Mouse (Mus musculus): ENCODE data around the gene Zfp664. TPM values are rescaled to one million over a fixed set of nuclear protein-coding genes. Genes with fewer than 3 reads are reported as not detected.

Zfp664 gene
- polyA plus RNA-seq, 1 experiment from 2014 or later: 92.7 TPM

DNA sequence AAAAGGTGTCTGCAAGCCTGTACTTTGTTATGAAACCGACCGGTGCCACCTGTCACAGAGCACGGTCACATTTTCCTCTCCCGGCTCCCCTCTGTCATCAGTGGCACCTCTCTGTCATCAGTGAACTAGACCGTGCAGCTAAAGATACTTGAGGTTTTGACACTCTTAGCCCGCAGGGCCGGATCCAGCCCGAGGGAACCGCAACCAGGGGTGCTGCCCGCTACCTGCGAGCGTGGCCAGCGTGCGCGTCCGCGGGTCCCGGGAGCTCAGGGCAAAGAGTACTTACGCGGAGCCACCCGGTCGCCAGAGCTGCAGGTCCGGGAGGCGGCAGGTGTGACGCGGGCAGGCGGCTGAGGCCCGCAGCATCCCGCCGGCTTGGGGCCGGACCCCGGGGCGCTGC, 1.0 kb upstream of the Zfp664 start:
- no peak; the same call in 1 of the 2 replicates for ATAC-seq
- H3K9ac ChIP-seq (replicated peaks; ENCODE audit: low read depth, low read length): peak overlapping the region; percentile 86
- WGBS: 0% methylated on average over 24 of the region's 33 CpGs
- no peaks in the 10 kb centered on the region for H3K27me3 ChIP-seq (replicated peaks; ENCODE audit: control insufficient read depth, insufficient read depth, low read length)
- H3K36me3 ChIP-seq (ENCODE audit: control insufficient read depth, insufficient read depth): no peaks in the 10 kb centered on the region
- H3K4me3 ChIP-seq (replicated peaks; ENCODE audit: low read length): peak overlapping the region; percentile 96
- no peaks in the 10 kb centered on the region for H3K9me3 ChIP-seq (ENCODE audit: control insufficient read depth, low read length)
- H3K4me2 ChIP-seq (ENCODE audit: low read length): peak overlapping the region; percentile 75
- peaks cover 33% of the 10 kb centered on the region for H3K4me1 ChIP-seq (replicated peaks; ENCODE audit: control insufficient read depth, insufficient read depth, low read length)
- H3K27ac ChIP-seq (ENCODE audit: low read length): peak overlapping the region; percentile 95

DNA sequence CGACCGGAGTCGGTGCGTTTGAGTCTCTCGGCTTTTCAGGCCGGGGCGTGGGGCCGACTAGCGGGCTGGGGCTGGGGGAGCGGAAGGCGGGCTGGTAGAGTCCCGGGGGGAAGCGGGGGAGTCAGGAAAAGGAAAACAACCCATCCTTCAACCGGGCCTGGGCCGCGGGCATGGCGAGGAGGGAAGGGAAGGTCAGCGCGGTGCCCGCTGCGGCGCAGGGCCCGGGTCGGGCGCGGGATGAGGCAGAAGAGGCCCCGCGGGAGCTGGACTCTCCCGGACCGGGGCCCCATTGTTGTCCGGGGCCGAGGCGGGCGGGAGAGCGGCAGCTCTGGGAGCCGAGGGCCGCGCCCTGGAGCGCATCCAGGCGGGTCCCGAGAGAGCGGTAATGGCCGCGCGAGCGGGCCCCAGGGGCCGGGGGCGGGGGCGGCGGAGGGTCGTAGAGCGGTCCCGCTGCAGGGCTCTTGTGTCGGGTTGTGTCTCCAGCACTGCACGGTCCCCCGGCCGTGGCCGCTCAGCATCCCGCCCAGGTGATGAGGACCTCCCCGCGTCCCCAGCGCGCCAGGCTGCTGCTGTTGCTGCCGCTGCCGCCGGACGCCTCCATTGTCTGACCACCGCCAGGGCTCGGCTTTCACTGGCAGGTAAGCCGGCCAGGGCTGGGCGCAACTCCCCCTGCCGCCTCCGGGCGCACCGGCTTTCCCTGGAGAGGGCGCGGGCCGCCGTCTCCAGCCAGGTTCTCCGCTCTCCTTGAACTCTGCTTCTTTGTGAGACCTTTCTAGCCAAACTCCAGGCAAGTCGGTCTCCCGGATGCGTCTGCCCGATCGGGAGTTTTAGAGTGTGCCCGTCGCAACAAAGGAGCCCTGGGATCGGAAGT, 615 bp downstream of the Zfp664 start:
- peak; percentile 54 for ATAC-seq
- no peaks in the 10 kb centered on the region for H3K9me3 ChIP-seq (ENCODE audit: control insufficient read depth, low read length)
- H3K4me1 ChIP-seq (replicated peaks; ENCODE audit: control insufficient read depth, insufficient read depth, low read length): peaks cover 40% of the 10 kb centered on the region
- peak overlapping the region; percentile 96 for H3K4me3 ChIP-seq (replicated peaks; ENCODE audit: low read length)
- no peaks in the 10 kb centered on the region for H3K36me3 ChIP-seq (ENCODE audit: control insufficient read depth, insufficient read depth)
- under 1% methylated on average over 80 of the region's 88 CpGs for WGBS
- no peaks in the 10 kb centered on the region for H3K27me3 ChIP-seq (replicated peaks; ENCODE audit: control insufficient read depth, insufficient read depth, low read length)
- H3K9ac ChIP-seq (replicated peaks; ENCODE audit: low read depth, low read length): peak overlapping the region; percentile 96
- H3K27ac ChIP-seq (ENCODE audit: low read length): peak overlapping the region; percentile 91
- H3K4me2 ChIP-seq (ENCODE audit: low read length): peak overlapping the region; percentile 88

DNA sequence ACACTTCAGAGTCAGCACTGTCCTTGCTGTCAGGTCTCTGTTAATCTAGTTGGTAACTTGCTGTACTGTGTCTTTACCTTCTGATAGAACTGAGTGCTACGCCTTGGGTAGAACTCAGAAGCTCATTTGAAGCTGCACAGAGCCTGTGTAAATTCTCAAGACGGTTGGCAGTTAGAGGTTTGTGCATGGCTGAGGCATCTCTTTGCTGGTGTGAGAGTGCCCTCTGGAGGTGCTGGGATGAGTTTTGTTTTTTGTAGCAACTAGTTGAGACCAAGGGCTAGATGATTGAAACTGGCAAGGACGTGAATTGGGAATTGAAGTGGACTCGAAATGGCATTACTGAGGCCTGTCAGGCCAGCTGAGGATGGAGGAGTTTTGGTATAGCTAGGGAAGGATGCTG, 6.5 kb downstream of the Zfp664 start:
- H3K4me1 ChIP-seq (replicated peaks; ENCODE audit: control insufficient read depth, insufficient read depth, low read length): peaks cover 34% of the 10 kb centered on the region
- H3K36me3 ChIP-seq (ENCODE audit: control insufficient read depth, insufficient read depth): no peaks in the 10 kb centered on the region
- H3K4me3 ChIP-seq (replicated peaks; ENCODE audit: low read length): no peak overlapping the region
- no peaks in the 10 kb centered on the region for H3K9me3 ChIP-seq (ENCODE audit: control insufficient read depth, low read length)
- no peak overlapping the region for H3K4me2 ChIP-seq (ENCODE audit: low read length)
- ATAC-seq: peak; percentile 62; the same call in 1 of the 2 replicates
- H3K27ac ChIP-seq (ENCODE audit: low read length): no peak overlapping the region
- 38% methylated on average over 4 of the region's 4 CpGs for WGBS
- no peaks in the 10 kb centered on the region for H3K27me3 ChIP-seq (replicated peaks; ENCODE audit: control insufficient read depth, insufficient read depth, low read length)
- H3K9ac ChIP-seq (replicated peaks; ENCODE audit: low read depth, low read length): no peak overlapping the region

DNA sequence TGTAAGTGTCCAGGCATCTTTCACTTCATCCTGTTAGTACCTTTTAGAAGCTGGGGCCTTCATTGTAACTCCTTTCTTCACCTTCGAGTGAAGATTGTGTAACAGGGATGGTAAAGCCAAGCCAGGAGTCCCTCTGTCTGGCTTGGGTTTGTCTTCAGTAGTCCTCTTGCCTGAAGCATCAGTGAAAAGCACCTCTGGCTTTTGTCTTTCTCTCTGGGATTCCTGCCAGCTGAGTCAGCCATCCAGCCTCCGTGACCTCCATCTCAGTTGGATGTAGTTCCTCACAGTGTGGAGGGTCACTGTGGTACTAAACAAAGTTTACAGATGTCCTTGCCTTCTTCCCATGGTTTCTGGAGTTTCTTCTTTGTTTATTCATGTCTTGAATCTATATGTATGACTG, 9.5 kb downstream of the Zfp664 start:
- H3K4me1 ChIP-seq (replicated peaks; ENCODE audit: control insufficient read depth, insufficient read depth, low read length): peaks cover 19% of the 10 kb centered on the region
- 50% methylated on average over 2 of the region's 2 CpGs for WGBS

DNA sequence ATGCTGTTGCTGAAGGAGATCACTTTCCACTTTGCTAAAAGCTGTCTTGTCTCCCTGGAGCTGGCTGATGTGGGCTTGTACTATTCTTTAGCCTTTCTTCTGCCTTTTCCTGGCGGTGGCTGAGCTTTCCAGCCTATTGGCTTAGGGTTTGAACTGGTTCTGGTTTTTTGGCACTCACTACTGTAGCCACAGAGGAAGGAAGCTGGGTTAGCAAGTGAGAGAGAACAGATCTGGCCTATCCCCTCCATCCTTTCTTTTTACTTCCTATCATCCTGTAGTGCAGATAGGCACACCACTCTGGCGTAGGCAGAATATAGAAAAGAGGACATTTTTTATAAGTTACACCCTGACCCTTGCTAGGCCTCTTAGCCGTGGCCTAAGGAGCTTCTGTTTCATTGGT, 10.6 kb downstream of the Zfp664 start:
- Histone ChIP-seq H3K27me3 (replicated peaks; ENCODE audit: control insufficient read depth, insufficient read depth, low read length) (no peaks in the 10 kb centered on the region), H3K4me1 (replicated peaks; ENCODE audit: control insufficient read depth, insufficient read depth, low read length) (peaks cover 14% of the 10 kb centered on the region), H3K4me2 (ENCODE audit: low read length) (no peak overlapping the region), H3K36me3 (ENCODE audit: control insufficient read depth, insufficient read depth) (no peaks in the 10 kb centered on the region), H3K4me3 (replicated peaks; ENCODE audit: low read length) (no peak overlapping the region), H3K9me3 (ENCODE audit: control insufficient read depth, low read length) (no peaks in the 10 kb centered on the region), H3K27ac (ENCODE audit: low read length) (no peak overlapping the region), H3K9ac (replicated peaks; ENCODE audit: low read depth, low read length) (no peak overlapping the region)
- no peak for ATAC-seq
- WGBS: 85% methylated on average over 3 of the region's 3 CpGs

More for the DNA sequence above, 9.5 kb downstream of the Zfp664 start:
- Histone ChIP-seq H3K36me3 (ENCODE audit: control insufficient read depth, insufficient read depth) (no peaks in the 10 kb centered on the region), H3K9ac (replicated peaks; ENCODE audit: low read depth, low read length) (no peak overlapping the region), H3K9me3 (ENCODE audit: control insufficient read depth, low read length) (no peaks in the 10 kb centered on the region), H3K27ac (ENCODE audit: low read length) (no peak overlapping the region), H3K4me3 (replicated peaks; ENCODE audit: low read length) (no peak overlapping the region), H3K4me2 (ENCODE audit: low read length) (no peak overlapping the region), H3K27me3 (replicated peaks; ENCODE audit: control insufficient read depth, insufficient read depth, low read length) (no peaks in the 10 kb centered on the region)
- ATAC-seq: no peak

DNA sequence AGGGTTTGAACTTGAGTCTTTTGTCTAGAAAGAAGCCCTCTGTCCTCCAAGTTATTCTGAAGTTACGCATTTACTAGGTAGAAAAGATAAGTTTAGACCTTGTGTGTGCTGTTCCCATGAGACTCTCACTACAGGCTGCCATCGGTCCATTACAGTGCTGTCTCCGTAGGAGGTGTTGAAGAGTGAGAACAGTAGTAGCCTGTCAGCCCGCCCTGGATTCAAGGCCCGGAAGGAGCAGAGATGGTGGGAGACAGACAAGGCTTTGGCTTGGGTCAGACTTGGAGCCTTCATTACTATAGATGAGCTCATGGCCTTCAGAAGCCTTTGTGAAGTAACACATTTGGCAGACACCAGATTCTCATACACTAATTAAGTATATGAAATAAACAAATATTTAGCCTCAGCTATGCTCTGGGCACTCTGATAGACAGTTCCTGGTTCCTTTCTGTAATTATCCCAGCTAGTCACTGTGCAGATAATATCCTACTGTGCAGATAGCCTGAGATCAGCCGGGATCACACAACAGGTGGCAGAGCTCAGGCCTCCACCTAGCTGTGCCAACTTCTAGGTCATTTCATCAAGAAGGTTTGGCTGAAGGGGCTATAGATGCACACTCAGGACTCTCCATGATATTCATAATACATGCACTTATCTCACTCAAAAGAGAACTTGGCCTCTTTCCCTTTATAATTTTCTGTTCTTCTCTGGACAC, 11.6 kb downstream of the Zfp664 start:
- Histone ChIP-seq H3K4me3 (replicated peaks; ENCODE audit: low read length) (no peak overlapping the region), H3K36me3 (ENCODE audit: control insufficient read depth, insufficient read depth) (no peaks in the 10 kb centered on the region), H3K4me1 (replicated peaks; ENCODE audit: control insufficient read depth, insufficient read depth, low read length) (peaks cover 11% of the 10 kb centered on the region), H3K4me2 (ENCODE audit: low read length) (no peak overlapping the region), H3K9ac (replicated peaks; ENCODE audit: low read depth, low read length) (no peak overlapping the region), H3K27me3 (replicated peaks; ENCODE audit: control insufficient read depth, insufficient read depth, low read length) (no peaks in the 10 kb centered on the region), H3K27ac (ENCODE audit: low read length) (no peak overlapping the region), H3K9me3 (ENCODE audit: control insufficient read depth, low read length) (no peaks in the 10 kb centered on the region)
- no peak for ATAC-seq
- 85% methylated on average over 6 of the region's 6 CpGs for WGBS

DNA sequence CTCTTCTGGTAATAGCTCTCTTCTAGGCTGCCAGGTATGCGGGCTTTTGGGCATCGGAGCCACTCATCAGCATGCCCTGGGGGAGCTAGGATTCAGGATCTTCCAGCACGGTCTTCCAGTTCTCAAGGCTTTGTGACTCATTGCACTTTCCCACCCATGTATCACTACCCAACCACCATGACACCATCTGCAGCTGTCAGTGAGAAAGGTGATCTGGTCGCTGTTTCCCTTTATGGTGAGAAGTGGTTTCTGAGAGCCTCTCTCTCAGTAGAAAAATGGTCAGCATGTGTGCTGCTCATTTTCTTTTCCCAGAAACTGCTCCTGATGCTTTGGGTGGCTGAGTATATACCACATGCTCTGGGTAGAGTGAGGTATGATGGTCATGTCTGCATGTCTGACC, 16.8 kb downstream of the Zfp664 start:
- no peak overlapping the region for H3K4me2 ChIP-seq (ENCODE audit: low read length)
- no peak overlapping the region for H3K27ac ChIP-seq (ENCODE audit: low read length)
- WGBS: 90% methylated on average over 4 of the region's 4 CpGs
- no peaks in the 10 kb centered on the region for H3K9me3 ChIP-seq (ENCODE audit: control insufficient read depth, low read length)
- no peaks in the 10 kb centered on the region for H3K27me3 ChIP-seq (replicated peaks; ENCODE audit: control insufficient read depth, insufficient read depth, low read length)
- H3K36me3 ChIP-seq (ENCODE audit: control insufficient read depth, insufficient read depth): no peaks in the 10 kb centered on the region
- H3K9ac ChIP-seq (replicated peaks; ENCODE audit: low read depth, low read length): no peak overlapping the region
- no peak for ATAC-seq
- no peak overlapping the region for H3K4me3 ChIP-seq (replicated peaks; ENCODE audit: low read length)
- peaks cover 8% of the 10 kb centered on the region for H3K4me1 ChIP-seq (replicated peaks; ENCODE audit: control insufficient read depth, insufficient read depth, low read length)

DNA sequence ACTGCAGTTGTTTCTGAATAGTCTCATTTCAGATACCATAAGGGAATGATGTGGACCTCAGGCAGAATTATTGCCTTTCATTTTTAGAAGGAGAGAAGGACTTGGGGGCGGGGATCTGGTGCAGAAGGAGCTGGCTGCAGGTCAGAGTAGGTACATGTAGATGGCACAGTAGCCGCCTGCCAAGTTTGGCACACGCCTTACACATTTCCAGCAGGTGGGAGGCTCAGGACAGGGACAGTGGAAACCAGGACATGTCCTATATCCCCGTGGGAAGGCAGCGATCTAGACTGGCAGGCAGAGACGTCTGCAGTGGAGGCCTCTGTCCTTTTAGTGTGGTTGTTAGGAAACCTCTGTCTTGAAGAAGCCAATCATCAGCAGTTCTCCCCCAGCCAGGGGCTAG, 17.3 kb downstream of the Zfp664 start:
- Histone ChIP-seq H3K9me3 (ENCODE audit: control insufficient read depth, low read length) (no peaks in the 10 kb centered on the region), H3K9ac (replicated peaks; ENCODE audit: low read depth, low read length) (no peak overlapping the region), H3K4me1 (replicated peaks; ENCODE audit: control insufficient read depth, insufficient read depth, low read length) (peaks cover 9% of the 10 kb centered on the region), H3K4me2 (ENCODE audit: low read length) (no peak overlapping the region), H3K27ac (ENCODE audit: low read length) (no peak overlapping the region), H3K36me3 (ENCODE audit: control insufficient read depth, insufficient read depth) (peaks cover under 1% of the 10 kb centered on the region; the same call in 1 of the 2 replicates), H3K4me3 (replicated peaks; ENCODE audit: low read length) (no peak overlapping the region), H3K27me3 (replicated peaks; ENCODE audit: control insufficient read depth, insufficient read depth, low read length) (no peaks in the 10 kb centered on the region)
- WGBS: 87% methylated on average over 6 of the region's 6 CpGs
- no peak for ATAC-seq

DNA sequence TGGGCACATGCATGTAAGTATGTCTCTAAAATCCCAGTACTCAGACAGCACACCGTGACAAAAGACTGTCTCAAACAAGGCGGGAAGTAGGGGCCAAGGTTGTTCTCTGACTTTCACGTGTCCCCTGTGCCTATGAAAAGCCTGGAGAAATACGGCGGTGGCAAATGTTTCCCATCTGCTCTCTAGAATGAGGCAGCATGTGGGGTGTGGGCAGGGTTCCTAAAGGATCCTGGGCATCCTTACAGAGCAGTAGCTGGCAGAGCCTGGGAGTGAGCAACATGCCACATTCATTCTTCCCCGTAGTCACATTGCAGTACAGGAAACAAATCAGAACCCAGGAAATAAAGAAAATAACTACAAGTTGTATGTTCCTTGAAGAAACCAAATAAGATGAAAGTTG, 21.4 kb downstream of the Zfp664 start:
- H3K9ac ChIP-seq (replicated peaks; ENCODE audit: low read depth, low read length): no peak overlapping the region
- no peaks in the 10 kb centered on the region for H3K27me3 ChIP-seq (replicated peaks; ENCODE audit: control insufficient read depth, insufficient read depth, low read length)
- no peak overlapping the region for H3K4me3 ChIP-seq (replicated peaks; ENCODE audit: low read length)
- H3K9me3 ChIP-seq (ENCODE audit: control insufficient read depth, low read length): no peaks in the 10 kb centered on the region
- H3K36me3 ChIP-seq (ENCODE audit: control insufficient read depth, insufficient read depth): peaks cover 27% of the 10 kb centered on the region
- H3K4me1 ChIP-seq (replicated peaks; ENCODE audit: control insufficient read depth, insufficient read depth, low read length): peaks cover 9% of the 10 kb centered on the region
- H3K27ac ChIP-seq (ENCODE audit: low read length): peak overlapping the region; percentile 66
- no peak overlapping the region for H3K4me2 ChIP-seq (ENCODE audit: low read length)
- WGBS: 64% methylated on average over 6 of the region's 6 CpGs
- peak; percentile 66 for ATAC-seq

All from forebrain, embryonic 16.5 days (tissue).